Mouse (Mus musculus) spleen, adult 2 months (tissue): Measurements from ENCODE around the gene Apobr.

ENCODE experiments used
- CTCF ChIP-seq: fragments of 200-500 bp; IDR thresholded peaks from 2 replicates; pipeline ENCODE4 v1.5.1; 2011; ENCODE audit warnings: mild to moderate bottlenecking, inconsistent platforms; ENCODE audit not compliant: insufficient read depth, insufficient read length, insufficient replicate concordance; ENCODE audit errors: extremely low read depth
- POLR2A ChIP-seq: fragments of 200-500 bp; IDR thresholded peaks from 2 replicates; pipeline ENCODE4 v1.6.1; 2011; ENCODE audit warnings: low read depth, low read length, inconsistent platforms

DNA sequence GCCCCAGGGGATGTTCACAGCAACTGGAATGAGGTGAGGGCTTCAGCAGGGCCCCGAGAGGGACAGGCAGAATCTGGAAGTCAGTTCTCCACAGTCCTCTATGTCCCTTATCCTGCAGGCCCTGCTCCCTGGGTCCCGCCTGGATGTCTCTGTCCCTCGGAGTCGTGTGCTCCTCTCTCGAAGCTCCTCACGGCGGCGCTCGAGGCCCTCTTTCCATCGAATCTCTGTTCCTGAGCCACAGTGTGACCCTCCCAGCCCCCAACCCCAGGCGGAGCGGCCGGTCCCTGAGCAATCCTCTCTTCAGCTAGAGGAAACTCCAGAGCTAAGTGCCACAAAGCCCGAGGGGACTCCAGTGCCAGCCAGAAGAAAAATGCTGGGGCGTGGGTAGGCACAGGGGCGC lies 3.0 kb downstream of the Apobr start:
- TF ChIP-seq CTCF (no peak), POLR2A (no peak)
